Mouse (Mus musculus) CH12.LX (cell line): ENCODE results near the gene Hlcs. TPM values are rescaled to one million over a fixed set of nuclear protein-coding genes. Genes with fewer than 3 reads are reported as not detected.

Source experiments
- DNase-seq: peaks from one replicate; pipeline ENCODE4 v3.0.0-alpha.2; 2013; ENCODE audit errors: extremely low read depth
- H3K27ac ChIP-seq: 2 replicates; pipeline ENCODE4 v1.5.1; 2012; ENCODE audit warnings: low read depth, mild to moderate bottlenecking, control low read depth, moderate library complexity; ENCODE audit not compliant: insufficient read depth
- H3K27me3 ChIP-seq: replicated peaks from 2 replicates; pipeline ENCODE3; 2012; ENCODE audit warnings: inconsistent platforms
- H3K36me3 ChIP-seq, 2 experiments: replicated peaks in 1 of 2; 2 replicates each; pipeline versions ENCODE3 to v1.6.1; 2012; ENCODE audit warnings: inconsistent platforms in 1 of 2, low read length in 1 of 2, mild to moderate bottlenecking in 1 of 2, mixed read lengths in 1 of 2, moderate library complexity in 1 of 2; ENCODE audit not compliant: control insufficient read depth in 1 of 2, insufficient read depth in 1 of 2
- H3K4me1 ChIP-seq, 2 experiments: 2 replicates each; pipeline ENCODE4 v1.6.1; 2012; ENCODE audit warnings: inconsistent platforms in 1 of 2, moderate library complexity in 1 of 2; ENCODE audit not compliant: insufficient read depth in 2 of 2, control insufficient read depth in 1 of 2
- H3K4me2 ChIP-seq: 2 replicates; pipeline ENCODE4 v1.6.1; 2012; ENCODE audit warnings: low read depth, mild to moderate bottlenecking, control low read depth; ENCODE audit not compliant: poor library complexity, insufficient read depth, severe bottlenecking
- H3K4me3 ChIP-seq, 3 experiments: fragments of 150-350 bp in 1 of 3; sonication (generic) in 1 of 3; replicated peaks in 1 of 3; 2 replicates each; pipeline versions ENCODE3 to v1.5.1; 2011 to 2012; ENCODE audit warnings: low read depth in 2 of 3, low read length in 2 of 3, mild to moderate bottlenecking in 2 of 3, moderate library complexity in 2 of 3, control low read depth in 1 of 3, improper control_type of control experiment in 1 of 3, inconsistent platforms in 1 of 3, mixed read lengths in 1 of 3; ENCODE audit not compliant: poor library complexity in 1 of 3
- H3K79me2 ChIP-seq: replicated peaks from 2 replicates; pipeline ENCODE4 v1.6.1; 2012; ENCODE audit warnings: mild to moderate bottlenecking, moderate library complexity; ENCODE audit not compliant: control insufficient read depth, poor library complexity, insufficient read depth, severe bottlenecking; ENCODE audit errors: extremely low read depth
- H3K9ac ChIP-seq: 2 replicates; pipeline ENCODE4 v1.6.1; 2012; ENCODE audit warnings: low read depth, mild to moderate bottlenecking, control low read depth, moderate library complexity; ENCODE audit not compliant: insufficient read depth
- H3K9me3 ChIP-seq: replicated peaks from 2 replicates; pipeline ENCODE3; 2012; ENCODE audit warnings: low read length, inconsistent platforms, mixed read lengths
- CHD1 ChIP-seq: IDR thresholded peaks from 2 replicates; pipeline ENCODE4 v1.6.1; 2012; ENCODE audit warnings: low read depth, low read length, improper control_type of control experiment, inconsistent platforms
- CHD2 ChIP-seq: IDR thresholded peaks from 2 replicates; pipeline ENCODE4 v1.6.1; 2011; ENCODE audit warnings: low read length, improper control_type of control experiment
- E2F4 ChIP-seq: IDR thresholded peaks from 2 replicates; pipeline ENCODE4 v1.6.1; 2011; ENCODE audit warnings: low read depth, low read length, improper control_type of control experiment; ENCODE audit not compliant: insufficient replicate concordance
- ELF1 ChIP-seq: IDR thresholded peaks from 2 replicates; pipeline ENCODE4 v1.6.1; 2014; ENCODE audit warnings: low read depth, mild to moderate bottlenecking, inconsistent platforms, low read length, improper control_type of control experiment
- EP300 ChIP-seq: IDR thresholded peaks from 2 replicates; pipeline ENCODE4 v1.6.1; 2011; ENCODE audit warnings: low read length, improper control_type of control experiment
- ETS1 ChIP-seq: conservative IDR thresholded peaks from 2 replicates; pipeline ENCODE4 v1.6.1; 2012; ENCODE audit warnings: low read depth, mild to moderate bottlenecking, inconsistent platforms, low read length, improper control_type of control experiment, moderate library complexity
- HCFC1 ChIP-seq: IDR thresholded peaks from 2 replicates; pipeline ENCODE4 v1.6.1; 2012; ENCODE audit warnings: low read depth, mild to moderate bottlenecking, inconsistent platforms, low read length, improper control_type of control experiment
- JUN ChIP-seq: IDR thresholded peaks from 2 replicates; pipeline ENCODE4 v1.6.1; 2011; ENCODE audit warnings: low read depth, mild to moderate bottlenecking, low read length, improper control_type of control experiment, moderate library complexity; ENCODE audit not compliant: insufficient read depth
- KAT2A ChIP-seq: IDR thresholded peaks from 2 replicates; pipeline ENCODE4 v1.6.1; 2012; ENCODE audit warnings: low read length, improper control_type of control experiment, inconsistent platforms; ENCODE audit not compliant: insufficient replicate concordance
- MAZ ChIP-seq: IDR thresholded peaks from 2 replicates; pipeline ENCODE4 v1.6.1; 2012; ENCODE audit warnings: low read depth, mild to moderate bottlenecking, inconsistent platforms, low read length, improper control_type of control experiment, moderate library complexity
- MXI1 ChIP-seq: IDR thresholded peaks from 2 replicates; pipeline ENCODE4 v1.6.1; 2011; ENCODE audit warnings: mild to moderate bottlenecking, low read depth, low read length, improper control_type of control experiment
- RAD21 ChIP-seq: IDR thresholded peaks from 2 replicates; pipeline ENCODE4 v1.6.1; 2011; ENCODE audit warnings: low read depth, mild to moderate bottlenecking, low read length, improper control_type of control experiment, moderate library complexity
- SMC3 ChIP-seq: IDR thresholded peaks from 2 replicates; pipeline ENCODE4 v1.6.1; 2011; ENCODE audit warnings: low read depth, low read length, improper control_type of control experiment
- TBP ChIP-seq: conservative IDR thresholded peaks from 2 replicates; pipeline ENCODE4 v1.6.1; 2011; ENCODE audit warnings: low read depth, low read length, improper control_type of control experiment
- TCF12 ChIP-seq: IDR thresholded peaks from 2 replicates; pipeline ENCODE4 v1.6.1; 2014; ENCODE audit warnings: low read depth, mild to moderate bottlenecking, inconsistent platforms, low read length, improper control_type of control experiment
- USF1 ChIP-seq: IDR thresholded peaks from 2 replicates; pipeline ENCODE4 v1.6.1; 2014; ENCODE audit warnings: low read depth, mild to moderate bottlenecking, inconsistent platforms, low read length, improper control_type of control experiment
- USF2 ChIP-seq: conservative IDR thresholded peaks from 2 replicates; pipeline ENCODE4 v1.6.1; 2011; ENCODE audit warnings: low read depth, low read length, improper control_type of control experiment
- ZC3H11A ChIP-seq: IDR thresholded peaks from 2 replicates; pipeline ENCODE4 v1.6.1; 2012; ENCODE audit warnings: low read depth, mild to moderate bottlenecking, inconsistent platforms, low read length, improper control_type of control experiment
- ZMIZ1 ChIP-seq: IDR thresholded peaks from 2 replicates; pipeline ENCODE4 v1.6.1; 2012; ENCODE audit warnings: low read depth, mild to moderate bottlenecking, inconsistent platforms, low read length, improper control_type of control experiment
- ZNF384 ChIP-seq: IDR thresholded peaks from 2 replicates; pipeline ENCODE4 v1.6.1; 2012; ENCODE audit warnings: low read depth, low read length, improper control_type of control experiment, inconsistent platforms
- dilution Hi-C: fragments of 300-500 bp; cut with MboI; formaldehyde crosslinking; loops from 2 replicates; pipeline ENCODE4 v1.14.3; 2020; ENCODE audit warnings: low sequenced_read_pairs; ENCODE audit not compliant: extremely low pct_unique_long_range_greater_than_20kb, extremely low pct_ligation_motif_present
- in situ Hi-C: fragments of 300-500 bp; cut with MboI; formaldehyde crosslinking; loops from 3 replicates; pipeline ENCODE4 v1.14.3; 2019; ENCODE audit warnings: low sequenced_read_pairs, low pct_ligation_motif_present, low pct_unique_long_range_greater_than_20kb, mixed read lengths
- polyA plus RNA-seq: library from polyadenylated mRNA; unstranded; fragments of >175 nt; gene quantifications from 2 replicates; pipeline ENCODE4 v1.2.1, GENCODE M21; 2012; ENCODE audit warnings: low read depth; ENCODE audit not compliant: insufficient read length
- total RNA-seq, 2 experiments: library from RNA; depleted of rRNA; stranded (reverse); fragments of 300-350 nt in 1 of 2; fragments of >200 nt in 1 of 2; gene quantifications; 2 replicates each; pipeline ENCODE4 v1.2.3; 2012 to 2014

Hlcs gene
- total and polyA plus RNA-seq, 3 experiments, result 5.3 to 12.5 (median 9.4) TPM

DNA sequence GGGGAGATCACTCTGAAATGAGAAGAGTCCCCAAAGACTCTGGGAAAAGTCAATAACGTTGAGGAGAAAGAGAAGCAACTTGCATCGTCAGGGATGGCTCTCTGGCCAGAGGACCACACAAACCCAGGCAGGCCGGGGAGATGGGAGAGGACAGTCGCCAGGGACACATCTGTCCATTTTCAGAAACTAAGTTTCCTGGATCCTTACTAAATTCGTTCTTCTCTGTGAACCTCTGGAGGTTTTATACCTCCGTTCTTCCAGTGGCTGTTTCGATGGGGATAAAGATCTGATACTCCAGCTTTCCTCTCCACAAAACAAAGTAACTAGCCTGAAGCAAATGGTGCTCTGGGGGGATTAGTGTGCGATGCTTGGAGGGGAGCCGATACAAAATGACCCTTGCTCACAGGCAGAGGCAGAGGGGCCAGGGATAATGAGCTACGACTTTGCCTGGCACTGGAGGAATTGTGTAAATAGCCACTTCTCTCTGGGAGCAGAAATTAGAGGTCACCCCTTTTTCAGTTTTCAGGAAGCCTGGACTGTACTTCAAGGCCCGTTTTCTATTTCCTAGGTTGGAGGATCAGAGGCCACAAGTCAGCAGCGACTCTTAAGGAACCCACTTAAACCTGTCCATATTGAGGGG lies 220.7 kb downstream of the Hlcs start:
- dilution Hi-C loops, result no loop called here
- no peaks in the 10 kb centered on the region for H3K9me3 ChIP-seq
- no peaks in the 10 kb centered on the region for H3K79me2 ChIP-seq
- no peaks in the 10 kb centered on the region for H3K27me3 ChIP-seq
- TF ChIP-seq ETS1 (no peak), TCF12 (no peak), JUN (no peak), USF1 (no peak), ZMIZ1 (no peak), KAT2A (no peak), RAD21 (no peak), CHD1 (no peak), ZNF384 (no peak), E2F4 (no peak), MXI1 (no peak), CHD2 (no peak), ZC3H11A (no peak), EP300 (no peak), HCFC1 (no peak), TBP (no peak), ELF1 (no peak)
- H3K9ac ChIP-seq, result no peak overlapping the region
- H3K4me3 ChIP-seq, result no peak overlapping the region
- H3K36me3 ChIP-seq, result no peaks in the 10 kb centered on the region
- in situ Hi-C loops, result no loop called here
- H3K4me2 ChIP-seq, result no peak overlapping the region
- peaks cover 0 to 7% of the 10 kb centered on the region in 2 experiments; a peak in 1 of 4 replicates for H3K4me1 ChIP-seq
- DNase-seq, result no peak
- no peak overlapping the region for H3K27ac ChIP-seq

GRCm38 (mm10) chr16:94088819-94089692 lies 224.3 kb downstream of the Hlcs start:
- H3K4me2 ChIP-seq, result no peak overlapping the region
- no peaks in the 10 kb centered on the region for H3K27me3 ChIP-seq
- no peaks in the 10 kb centered on the region for H3K4me1 ChIP-seq
- DNase-seq, result no peak
- no peaks in the 10 kb centered on the region for H3K36me3 ChIP-seq
- H3K27ac ChIP-seq, result no peak overlapping the region
- dilution Hi-C loops (no loop called here), in situ Hi-C loops (no loop called here)
- TF ChIP-seq TBP, result no peak
- no peak for TF ChIP-seq MAZ
- TF ChIP-seq ZNF384, result no peak
- TF ChIP-seq USF2, result no peak
- no peak for TF ChIP-seq SMC3
- no peak for TF ChIP-seq TCF12
- TF ChIP-seq, all 38 proteins: peak for 0
- no peak overlapping the region for H3K4me3 ChIP-seq
- H3K79me2 ChIP-seq, result no peaks in the 10 kb centered on the region
- no peak overlapping the region for H3K9ac ChIP-seq
- H3K9me3 ChIP-seq, result peaks cover 30% of the 10 kb centered on the region
